Mouse (Mus musculus): ENCODE measurements around the gene Acvrl1. TPM values are rescaled to one million over a fixed set of nuclear protein-coding genes. Genes with fewer than 3 reads are reported as not detected.

Gene Acvrl1
- polyA plus RNA-seq, 1 experiment from 2014 or later, result 10.2 TPM

DNA sequence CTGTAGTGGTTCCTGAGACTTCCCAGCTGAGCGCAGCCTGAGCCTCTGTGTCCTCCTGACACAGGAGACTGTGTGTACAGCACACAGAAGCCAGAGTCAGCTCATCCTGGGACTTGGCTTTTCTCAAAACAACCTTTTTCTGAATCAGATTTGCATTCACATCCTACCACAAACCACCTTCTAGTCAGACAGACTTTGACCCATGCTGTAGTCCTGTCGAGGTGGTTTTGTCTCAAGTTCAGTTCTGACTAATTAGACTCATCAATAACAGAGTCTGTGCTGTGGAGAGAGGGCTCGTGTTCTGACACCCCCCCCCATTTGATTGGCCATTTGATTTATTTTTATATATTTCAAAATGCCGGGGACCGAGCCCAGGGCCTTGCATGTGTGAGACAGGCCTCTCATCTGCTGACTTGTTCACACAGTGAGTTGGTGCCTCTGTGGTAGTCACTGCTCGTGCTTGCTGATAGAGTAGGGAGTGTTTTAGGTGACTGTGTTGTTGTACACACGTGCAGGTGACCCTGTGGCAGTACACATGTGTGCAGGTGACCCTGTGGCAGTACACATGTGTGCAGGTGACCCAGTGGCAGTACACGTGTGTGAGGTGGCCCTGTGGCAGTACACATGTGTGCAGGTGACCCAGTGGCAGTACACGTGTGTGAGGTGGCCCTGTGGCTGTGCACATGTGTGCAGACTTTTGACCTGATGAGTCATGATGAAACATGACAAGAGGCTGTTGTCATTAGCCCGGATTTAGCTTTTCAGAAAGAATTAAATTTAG, 61.8 kb downstream of the Acvrl1 start:
- H3K9me3 ChIP-seq (ENCODE audit: control insufficient read depth, low read length), result no peaks in the 10 kb centered on the region
- H3K4me2 ChIP-seq (ENCODE audit: low read length), result no peak overlapping the region
- H3K27me3 ChIP-seq (replicated peaks; ENCODE audit: control insufficient read depth, insufficient read depth, low read length), result no peaks in the 10 kb centered on the region
- peaks cover 13% of the 10 kb centered on the region for H3K36me3 ChIP-seq (ENCODE audit: control insufficient read depth, insufficient read depth, low read length)
- no peak overlapping the region for H3K9ac ChIP-seq (ENCODE audit: low read depth, low read length)
- no peak overlapping the region for H3K27ac ChIP-seq (ENCODE audit: low read depth, low read length)
- H3K4me3 ChIP-seq (ENCODE audit: low read length), result no peak overlapping the region
- WGBS, result 76% methylated on average over 10 of the region's 10 CpGs
- no peak for ATAC-seq
- peaks cover 19% of the 10 kb centered on the region for H3K4me1 ChIP-seq (ENCODE audit: control insufficient read depth, insufficient read depth, low read depth, low read length)

DNA sequence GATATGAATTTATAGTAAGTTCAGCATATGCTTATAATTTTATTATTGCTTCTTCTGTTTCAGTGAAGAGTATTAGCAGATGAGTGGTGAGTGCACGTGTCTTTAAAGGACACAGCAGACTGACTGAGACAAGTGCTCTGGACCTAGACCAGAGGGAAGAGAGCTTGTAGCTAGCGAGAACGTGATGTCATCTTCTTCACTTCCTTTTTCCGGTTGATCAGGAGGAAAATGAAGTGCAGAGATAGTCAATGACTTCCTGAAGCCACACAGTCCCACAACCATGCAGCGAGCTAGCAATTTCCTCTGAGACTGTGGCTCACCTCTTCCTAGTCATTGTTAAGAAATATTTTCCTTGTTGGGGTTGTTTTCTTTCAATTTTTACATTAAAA, 62.4 kb downstream of the Acvrl1 start:
- no peak overlapping the region for H3K4me2 ChIP-seq (ENCODE audit: low read length)

DNA sequence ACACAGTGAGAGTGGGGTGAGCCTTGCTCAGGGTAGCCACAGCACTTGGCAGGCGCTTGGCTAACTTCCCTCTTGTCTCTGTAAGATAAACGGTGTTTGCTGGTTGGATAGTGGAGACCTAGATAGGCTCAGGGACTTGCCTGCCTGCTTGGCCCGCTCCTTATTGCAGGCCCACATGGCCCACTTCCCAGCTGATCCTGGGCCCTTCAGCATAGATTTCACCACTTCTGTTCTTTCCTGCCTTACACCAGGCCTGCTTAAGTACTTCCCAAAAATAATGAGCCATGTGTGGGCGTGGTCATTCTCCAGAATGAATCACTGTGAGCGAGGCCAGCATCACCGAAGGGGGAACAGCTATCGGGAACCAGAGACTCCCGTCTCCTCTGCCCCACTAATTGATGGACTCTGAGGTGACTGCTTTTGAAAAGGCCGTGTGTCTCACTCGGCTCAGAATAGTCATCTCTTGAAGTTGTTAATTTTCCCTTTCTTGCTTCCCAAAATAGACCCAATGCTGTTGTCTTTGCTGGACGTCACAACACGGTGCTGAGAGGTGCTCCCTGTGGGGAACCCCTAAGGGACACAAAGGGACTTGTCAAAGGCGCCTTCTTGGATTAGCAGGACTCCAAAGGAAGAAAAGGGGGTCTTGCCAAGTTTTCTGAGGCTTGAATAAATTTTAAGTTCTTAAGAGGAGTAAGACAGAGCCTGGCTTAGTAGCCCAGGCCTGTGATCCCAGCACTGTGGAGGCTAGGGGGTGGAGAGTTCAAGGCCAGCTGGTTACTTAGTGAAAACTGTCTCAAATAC, 63.3 kb downstream of the Acvrl1 start:
- ATAC-seq, result 0 out of 2 replicates have a peak, but pooled peaks have one; percentile 32
- H3K9ac ChIP-seq (ENCODE audit: low read depth, low read length), result no peak overlapping the region
- H3K4me2 ChIP-seq (ENCODE audit: low read length), result no peak overlapping the region
- no peak overlapping the region for H3K4me3 ChIP-seq (ENCODE audit: low read length)
- H3K36me3 ChIP-seq (ENCODE audit: control insufficient read depth, insufficient read depth, low read length), result peaks cover 18% of the 10 kb centered on the region
- 0 out of 2 replicates have a peak overlapping the region, but pooled peaks have one; percentile 11 for H3K27ac ChIP-seq (ENCODE audit: low read depth, low read length)
- H3K27me3 ChIP-seq (replicated peaks; ENCODE audit: control insufficient read depth, insufficient read depth, low read length), result no peaks in the 10 kb centered on the region
- 20% methylated on average over 13 of the region's 13 CpGs for WGBS
- no peaks in the 10 kb centered on the region for H3K9me3 ChIP-seq (ENCODE audit: control insufficient read depth, low read length)
- peaks cover 19% of the 10 kb centered on the region for H3K4me1 ChIP-seq (ENCODE audit: control insufficient read depth, insufficient read depth, low read depth, low read length)

More for the DNA sequence above, 62.4 kb downstream of the Acvrl1 start:
- Histone ChIP-seq H3K4me1 (ENCODE audit: control insufficient read depth, insufficient read depth, low read depth, low read length) (peaks cover 19% of the 10 kb centered on the region), H3K27me3 (replicated peaks; ENCODE audit: control insufficient read depth, insufficient read depth, low read length) (no peaks in the 10 kb centered on the region), H3K4me3 (ENCODE audit: low read length) (no peak overlapping the region), H3K36me3 (ENCODE audit: control insufficient read depth, insufficient read depth, low read length) (peaks cover 14% of the 10 kb centered on the region), H3K9me3 (ENCODE audit: control insufficient read depth, low read length) (no peaks in the 10 kb centered on the region), H3K9ac (ENCODE audit: low read depth, low read length) (no peak overlapping the region), H3K27ac (ENCODE audit: low read depth, low read length) (no peak overlapping the region)
- ATAC-seq, result no peak
- 70% methylated on average over 5 of the region's 5 CpGs for WGBS

DNA sequence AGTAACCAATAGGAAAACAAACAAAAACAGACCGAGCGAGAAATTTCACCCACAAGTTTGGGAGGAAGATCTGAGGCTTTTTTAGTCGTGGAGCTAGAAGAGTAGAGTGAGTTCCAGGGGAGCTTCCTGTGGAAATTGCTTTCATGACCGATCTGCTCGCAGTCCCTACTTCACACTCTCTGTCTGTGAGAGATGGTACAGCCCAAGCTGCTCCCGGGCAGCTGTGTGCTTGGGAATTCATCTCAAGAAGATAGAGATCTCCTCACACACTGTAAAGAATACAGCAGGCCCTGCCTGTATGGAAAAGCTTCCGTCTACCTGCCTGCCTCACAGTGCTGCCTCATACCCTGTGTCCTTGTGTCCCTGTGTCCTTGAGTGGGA, 63.9 kb downstream of the Acvrl1 start:
- H3K4me3 ChIP-seq (ENCODE audit: low read length), result no peak overlapping the region
- no peak overlapping the region for H3K27ac ChIP-seq (ENCODE audit: low read depth, low read length)
- no peaks in the 10 kb centered on the region for H3K9me3 ChIP-seq (ENCODE audit: control insufficient read depth, low read length)
- WGBS, result 50% methylated on average over 7 of the region's 7 CpGs
- no peaks in the 10 kb centered on the region for H3K27me3 ChIP-seq (replicated peaks; ENCODE audit: control insufficient read depth, insufficient read depth, low read length)
- ATAC-seq, result no peak
- no peak overlapping the region for H3K4me2 ChIP-seq (ENCODE audit: low read length)
- H3K4me1 ChIP-seq (ENCODE audit: control insufficient read depth, insufficient read depth, low read depth, low read length), result peaks cover 19% of the 10 kb centered on the region
- peaks cover 18% of the 10 kb centered on the region for H3K36me3 ChIP-seq (ENCODE audit: control insufficient read depth, insufficient read depth, low read length)
- no peak overlapping the region for H3K9ac ChIP-seq (ENCODE audit: low read depth, low read length)

DNA sequence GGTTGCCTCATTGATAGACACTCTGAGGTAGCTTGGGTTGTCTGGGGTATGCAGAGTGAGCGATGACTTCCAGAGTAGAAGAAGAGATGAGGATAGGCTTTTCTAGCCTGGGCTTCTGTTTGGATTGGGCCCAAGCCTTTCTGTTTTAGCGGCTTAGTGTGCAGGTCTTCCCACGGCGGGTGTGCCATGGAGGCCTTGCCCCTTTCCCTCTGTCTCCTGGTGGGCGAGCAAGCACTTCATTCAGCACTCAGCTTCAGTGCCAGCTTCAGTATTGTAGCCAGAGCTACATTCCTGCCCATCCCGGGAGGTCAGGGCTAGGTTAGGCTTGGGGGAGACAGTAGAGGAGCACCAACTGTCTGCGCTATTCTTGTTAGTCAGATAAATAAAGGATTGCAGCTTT, 64.3 kb downstream of the Acvrl1 start:
- no peak overlapping the region for H3K27ac ChIP-seq (ENCODE audit: low read depth, low read length)
- no peak for ATAC-seq
- peaks cover 19% of the 10 kb centered on the region for H3K4me1 ChIP-seq (ENCODE audit: control insufficient read depth, insufficient read depth, low read depth, low read length)

DNA sequence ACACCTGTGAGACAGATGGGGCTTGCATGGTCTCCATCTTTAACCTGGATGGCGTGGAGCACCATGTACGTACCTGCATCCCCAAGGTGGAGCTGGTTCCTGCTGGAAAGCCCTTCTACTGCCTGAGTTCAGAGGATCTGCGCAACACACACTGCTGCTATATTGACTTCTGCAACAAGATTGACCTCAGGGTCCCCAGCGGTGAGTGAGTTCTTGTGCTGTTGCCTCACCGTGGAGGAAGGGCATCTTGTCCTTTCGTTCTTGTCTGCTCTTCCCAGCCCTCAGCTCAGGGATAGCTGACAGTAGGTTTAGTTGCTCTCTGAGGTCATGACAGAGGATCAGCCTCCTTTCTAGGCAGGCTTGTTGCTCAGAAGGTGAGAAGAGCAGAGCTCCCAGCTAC, 65.6 kb downstream of the Acvrl1 start:
- no peaks in the 10 kb centered on the region for H3K9me3 ChIP-seq (ENCODE audit: control insufficient read depth, low read length)
- H3K36me3 ChIP-seq (ENCODE audit: control insufficient read depth, insufficient read depth, low read length), result peaks cover 21% of the 10 kb centered on the region
- H3K4me1 ChIP-seq (ENCODE audit: control insufficient read depth, insufficient read depth, low read depth, low read length), result peaks cover 19% of the 10 kb centered on the region
- H3K4me2 ChIP-seq (ENCODE audit: low read length), result no peak overlapping the region
- H3K4me3 ChIP-seq (ENCODE audit: low read length), result no peak overlapping the region
- ATAC-seq, result no peak
- WGBS, result over 99% methylated on average over 6 of the region's 6 CpGs
- no peaks in the 10 kb centered on the region for H3K27me3 ChIP-seq (replicated peaks; ENCODE audit: control insufficient read depth, insufficient read depth, low read length)
- H3K9ac ChIP-seq (ENCODE audit: low read depth, low read length), result no peak overlapping the region
- H3K27ac ChIP-seq (ENCODE audit: low read depth, low read length), result no peak overlapping the region

More for the DNA sequence above, 64.3 kb downstream of the Acvrl1 start:
- no peaks in the 10 kb centered on the region for H3K27me3 ChIP-seq (replicated peaks; ENCODE audit: control insufficient read depth, insufficient read depth, low read length)
- 79% methylated on average over 7 of the region's 7 CpGs for WGBS
- no peak overlapping the region for H3K4me3 ChIP-seq (ENCODE audit: low read length)
- H3K9ac ChIP-seq (ENCODE audit: low read depth, low read length), result no peak overlapping the region
- H3K4me2 ChIP-seq (ENCODE audit: low read length), result no peak overlapping the region
- no peaks in the 10 kb centered on the region for H3K9me3 ChIP-seq (ENCODE audit: control insufficient read depth, low read length)
- H3K36me3 ChIP-seq (ENCODE audit: control insufficient read depth, insufficient read depth, low read length), result peaks cover 18% of the 10 kb centered on the region

Small RNA genes lying within 50 kb of the gene (microRNA-seq; reads per million reads assigned to microRNA genes)
- 1.5 reads per million for gene Mir6962

Other genes with a start within 250 kb of the Acvrl1 start
- not detected in 2 replicates for gene Gm47841, start 81.1 kb upstream of the Acvrl1 start, polyA plus RNA-seq (2015; fragmentation: Nextera tagmentation; extraction: Ambion mirVana)
- gene Fignl2, start 50.0 kb upstream of the Acvrl1 start, polyA plus RNA-seq (2015; fragmentation: Nextera tagmentation; extraction: Ambion mirVana), result 0.06 and 0.09 TPM in 2 replicates
- gene Ankrd33, start 12.8 kb upstream of the Acvrl1 start, polyA plus RNA-seq (2015; fragmentation: Nextera tagmentation; extraction: Ambion mirVana), result not detected in 2 replicates
- gene Acvr1b, start 45.5 kb downstream of the Acvrl1 start, polyA plus RNA-seq (2015; fragmentation: Nextera tagmentation; extraction: Ambion mirVana), result 22.4 and 24.1 TPM in 2 replicates
- gene Grasp, start 95.7 kb downstream of the Acvrl1 start, polyA plus RNA-seq (2015; fragmentation: Nextera tagmentation; extraction: Ambion mirVana), result 1.1 and 1.7 TPM in 2 replicates
- gene Nr4a1, start 125.7 kb downstream of the Acvrl1 start, polyA plus RNA-seq (2015; fragmentation: Nextera tagmentation; extraction: Ambion mirVana), result 6.8 and 7.2 TPM in 2 replicates
- 79.6 and 81.3 TPM in 2 replicates for gene Atg101, start 155.8 kb downstream of the Acvrl1 start, polyA plus RNA-seq (2015; fragmentation: Nextera tagmentation; extraction: Ambion mirVana)
- 0.13 and 0.21 TPM in 2 replicates for gene 6030408B16Rik, start 164.7 kb downstream of the Acvrl1 start, polyA plus RNA-seq (2015; fragmentation: Nextera tagmentation; extraction: Ambion mirVana)
- gene Krt80, start 241.6 kb downstream of the Acvrl1 start, polyA plus RNA-seq (2015; fragmentation: Nextera tagmentation; extraction: Ambion mirVana), result 0.25 and 0.38 TPM in 2 replicates

All from hindbrain, embryonic 16.5 days (tissue).